Mouse (Mus musculus): ENCODE measurements around the gene Lcor.

Lcor gene

GRCm38 (mm10) chr19:41482190-41482908, at the start of gene Lcor:
Lcor (plus strand) TSS chr19:41482637.
- DNase-seq (ENCODE audit: low spot score): peak; percentile 84

GRCm38 (mm10) chr19:41435366-41435765, 47.1 kb upstream of the Lcor start:
- no peak for DNase-seq (ENCODE audit: low spot score)

- DNase-seq (ENCODE audit: low spot score): no peak
These were observed 46.0 kb upstream of the Lcor start for GRCm38 (mm10) chr19:41436461-41436860.

GRCm38 (mm10) chr19:41438953-41439352, 43.5 kb upstream of the Lcor start:
- no peak for DNase-seq (ENCODE audit: low spot score)

GRCm38 (mm10) chr19:41441446-41441845, 41.0 kb upstream of the Lcor start:
- DNase-seq (ENCODE audit: low spot score): no peak

GRCm38 (mm10) chr19:41441911-41442607, 40.4 kb upstream of the Lcor start:
- peak; percentile 23 for DNase-seq (ENCODE audit: low spot score)

- peak; percentile 74 for DNase-seq (ENCODE audit: low spot score)
These were observed 39.8 kb upstream of the Lcor start for GRCm38 (mm10) chr19:41442608-41442969.

- no peak for DNase-seq (ENCODE audit: low spot score)
These were observed 37.9 kb upstream of the Lcor start for GRCm38 (mm10) chr19:41444491-41444890.

- DNase-seq (ENCODE audit: low spot score): no peak
These were observed 37.3 kb upstream of the Lcor start for GRCm38 (mm10) chr19:41445013-41445610.

GRCm38 (mm10) chr19:41445723-41446122, 36.7 kb upstream of the Lcor start:
- DNase-seq (ENCODE audit: low spot score): no peak

- no peak for DNase-seq (ENCODE audit: low spot score)
These were observed 35.3 kb upstream of the Lcor start for GRCm38 (mm10) chr19:41447166-41447565.

- DNase-seq (ENCODE audit: low spot score): no peak
These were observed 34.7 kb upstream of the Lcor start for GRCm38 (mm10) chr19:41447760-41448159.

GRCm38 (mm10) chr19:41449415-41450075, 32.9 kb upstream of the Lcor start:
- no peak for DNase-seq (ENCODE audit: low spot score)

- peak; percentile 48 for DNase-seq (ENCODE audit: low spot score)
These were observed 30.3 kb upstream of the Lcor start for GRCm38 (mm10) chr19:41452166-41452565.

- no peak for DNase-seq (ENCODE audit: low spot score)
These were observed 27.8 kb upstream of the Lcor start for GRCm38 (mm10) chr19:41454601-41455000.

- DNase-seq (ENCODE audit: low spot score): peak; percentile 50
These were observed 27.3 kb upstream of the Lcor start for GRCm38 (mm10) chr19:41455091-41455626.

GRCm38 (mm10) chr19:41457181-41457580, 25.3 kb upstream of the Lcor start:
- no peak for DNase-seq (ENCODE audit: low spot score)

- no peak for DNase-seq (ENCODE audit: low spot score)
These were observed 20.2 kb upstream of the Lcor start for GRCm38 (mm10) chr19:41462166-41462735.

GRCm38 (mm10) chr19:41463841-41464240, 18.6 kb upstream of the Lcor start:
- no peak for DNase-seq (ENCODE audit: low spot score)

- no peak for DNase-seq (ENCODE audit: low spot score)
These were observed 16.0 kb upstream of the Lcor start for GRCm38 (mm10) chr19:41466475-41466874.

GRCm38 (mm10) chr19:41473566-41474135, 8.8 kb upstream of the Lcor start:
- no peak for DNase-seq (ENCODE audit: low spot score)

GRCm38 (mm10) chr19:41474943-41475342, 7.5 kb upstream of the Lcor start:
- peak; percentile 32 for DNase-seq (ENCODE audit: low spot score)
